Mouse (Mus musculus): ENCODE results near the gene Olfr1157.

The Olfr1157 gene

DNA sequence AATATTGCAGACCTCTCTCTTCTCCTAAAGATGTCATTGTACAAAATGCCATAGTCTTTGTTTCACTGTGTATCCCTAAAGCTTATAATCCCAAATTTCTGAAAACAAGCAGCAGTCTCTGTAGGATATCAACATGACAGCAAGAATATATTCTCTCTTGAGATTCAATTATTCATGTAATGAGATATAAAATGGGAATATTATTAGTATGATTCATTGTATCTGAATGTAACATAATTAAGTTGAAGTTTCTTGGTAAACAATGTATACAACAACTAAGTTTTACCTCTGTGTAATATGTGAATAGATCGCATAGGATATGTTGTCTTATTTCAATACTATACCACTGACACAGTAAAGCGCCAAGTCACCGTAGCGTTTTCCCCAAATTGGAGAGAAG, at the start of gene Olfr1157:
Gene Olfr1157, minus strand, starts transcription at position 101 of the 400 bp plus-strand sequence.
- no peak for DNase-seq (ENCODE audit: low spot score in 2 of 2)

DNA sequence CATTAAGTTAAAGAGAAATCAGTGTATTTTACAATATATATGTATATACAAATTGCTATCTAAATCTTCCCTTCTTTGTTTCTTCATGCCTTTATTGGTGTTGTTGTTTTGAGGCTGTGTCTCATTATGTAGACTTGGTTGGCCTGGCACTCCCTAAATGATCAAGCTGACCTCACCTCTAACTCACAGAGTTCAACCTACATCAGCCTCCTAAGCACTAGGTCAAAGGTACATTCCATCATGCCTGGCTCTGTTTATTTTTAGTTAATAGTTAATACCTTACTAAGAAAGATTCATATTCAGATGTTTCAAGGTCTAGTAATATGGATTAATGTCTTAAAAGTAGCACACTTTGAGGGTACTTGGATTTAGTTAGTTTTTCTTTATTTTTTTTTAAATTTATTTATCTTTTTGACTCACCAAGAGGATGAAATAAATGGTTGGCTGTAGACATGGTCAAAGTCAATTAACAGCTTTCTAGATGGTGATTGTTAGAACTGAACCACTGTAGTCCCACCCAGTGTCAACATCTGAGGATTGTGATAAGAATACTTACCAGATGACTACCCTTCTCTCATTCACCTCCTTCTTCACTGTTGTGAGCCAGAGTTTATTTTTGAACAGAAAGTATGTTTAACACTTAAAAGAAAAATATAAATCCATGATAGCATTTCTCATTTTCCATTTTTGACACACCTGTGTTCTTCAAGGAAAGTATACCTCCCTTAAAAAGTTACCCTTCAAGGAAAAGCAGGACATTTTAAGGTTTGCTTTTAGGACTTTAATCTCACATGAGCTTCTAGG, 39.6 kb upstream of the Olfr1157 start, which contains the start of gene Olfr1160:
Gene Olfr1160, minus strand, starts transcription at position 754 of the 804 bp plus-strand sequence.
- DNase-seq (ENCODE audit: low spot score in 2 of 2) = no peak

GRCm38 (mm10) chr2:87989813-87990212, 21.7 kb upstream of the Olfr1157 start, which contains the start of gene Olfr1158:
TSS of gene Olfr1158 (plus strand) at chr2:87990113.
- no peak for DNase-seq (ENCODE audit: low spot score in 2 of 2)

- DNase-seq (ENCODE audit: low spot score in 2 of 2) = no peak
Measured at GRCm38 (mm10) chr2:87974563-87974962, 6.5 kb upstream of the Olfr1157 start, which contains the start of gene Olfr74. TSS of gene Olfr74 (minus strand) at chr2:87974663.

GRCm38 (mm10) chr2:87953000-87953399, 15.1 kb downstream of the Olfr1157 start, which contains the start of gene Olfr1156:
TSS of gene Olfr1156 (minus strand) at chr2:87953100.
- no peak for DNase-seq (ENCODE audit: low spot score in 2 of 2)

GRCm38 (mm10) chr2:87945037-87945436, 23.1 kb downstream of the Olfr1157 start, which contains the start of gene Olfr1155:
TSS of gene Olfr1155 (minus strand) at chr2:87945137.
- DNase-seq (ENCODE audit: low spot score in 2 of 2) = no peak

Measured in heart, adult 9 months (tissue).